Mouse (Mus musculus): ENCODE measurements around the gene Adipor1.
"Not testable (repeated sequence)": the region's sequence is repeated elsewhere in the genome, so short reads cannot be mapped to it uniquely, and the experiment has no call there.

Gene Adipor1

DNA sequence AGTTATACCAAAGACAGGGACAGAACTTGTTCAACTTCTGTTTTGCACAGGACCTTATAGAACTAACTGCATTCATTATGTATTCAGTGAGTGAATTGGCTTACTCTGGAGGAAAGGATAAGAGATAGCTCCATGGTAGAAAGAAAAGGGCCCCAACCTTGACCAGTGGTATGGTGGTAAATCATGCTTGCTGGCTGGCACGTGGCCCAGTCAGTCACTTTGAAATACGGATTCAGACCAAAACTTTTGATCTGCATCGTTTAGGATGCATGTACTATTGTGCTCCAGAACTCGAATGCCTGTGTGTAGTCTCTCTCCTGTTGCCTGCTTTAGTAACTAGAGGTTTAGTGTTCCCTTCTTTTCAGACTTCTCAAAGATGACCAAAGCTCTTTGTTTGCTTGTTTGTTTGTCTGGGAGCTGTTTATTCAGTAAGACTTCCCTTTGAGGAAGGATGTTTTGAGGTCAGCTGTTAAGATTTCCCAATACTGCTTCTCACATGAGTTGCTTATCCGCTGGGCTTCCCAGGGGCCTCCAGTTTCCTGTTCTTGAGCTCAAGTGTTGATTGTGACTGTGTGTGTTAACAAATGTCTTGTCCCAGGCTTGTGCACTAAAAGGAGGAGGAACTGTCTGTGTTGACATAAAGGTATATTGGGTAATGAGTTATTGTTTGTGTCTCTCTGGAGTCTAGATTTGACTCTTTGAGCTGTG lies 4.7 kb downstream of the Adipor1 start:
- peak; percentile 66 for DNase-seq

DNA sequence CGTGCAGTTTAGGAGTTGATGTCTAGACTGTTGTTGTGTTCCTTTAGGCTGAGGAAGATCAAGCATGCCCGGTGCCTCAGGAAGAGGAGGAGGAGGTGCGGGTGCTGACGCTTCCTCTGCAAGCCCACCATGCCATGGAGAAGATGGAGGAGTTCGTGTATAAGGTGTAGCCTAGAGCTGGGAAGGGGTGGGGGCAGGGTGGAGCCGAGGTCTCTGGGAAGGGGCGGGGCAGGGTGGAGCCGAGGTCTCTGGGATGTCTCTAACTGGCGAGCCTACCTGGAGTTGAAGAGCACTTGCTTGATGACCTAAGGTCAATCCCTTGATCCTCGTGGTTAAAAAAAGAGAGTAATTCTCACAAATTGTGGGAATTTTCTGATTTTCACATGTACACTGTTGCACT lies 8.7 kb downstream of the Adipor1 start:
- no peak for DNase-seq

DNA sequence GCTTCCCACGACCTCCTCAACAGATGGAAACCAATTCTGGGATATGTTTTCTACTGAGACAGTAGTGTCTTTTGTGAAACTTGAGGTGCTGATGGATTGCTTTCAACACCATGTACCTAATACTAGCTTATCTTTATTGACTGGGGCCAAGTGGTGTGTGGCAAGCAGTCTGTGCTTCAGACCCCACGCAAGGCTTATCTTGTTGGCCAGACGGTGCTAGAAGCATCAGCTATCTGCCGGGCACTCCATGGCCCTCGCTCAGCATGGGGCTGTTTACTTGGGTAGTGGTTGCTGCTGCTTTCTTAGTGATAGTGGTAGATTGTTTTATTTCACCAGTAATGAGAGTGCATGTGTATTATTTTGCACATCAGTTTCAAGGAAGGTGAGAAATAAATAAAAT lies 11.1 kb downstream of the Adipor1 start:
- no peak for DNase-seq

DNA sequence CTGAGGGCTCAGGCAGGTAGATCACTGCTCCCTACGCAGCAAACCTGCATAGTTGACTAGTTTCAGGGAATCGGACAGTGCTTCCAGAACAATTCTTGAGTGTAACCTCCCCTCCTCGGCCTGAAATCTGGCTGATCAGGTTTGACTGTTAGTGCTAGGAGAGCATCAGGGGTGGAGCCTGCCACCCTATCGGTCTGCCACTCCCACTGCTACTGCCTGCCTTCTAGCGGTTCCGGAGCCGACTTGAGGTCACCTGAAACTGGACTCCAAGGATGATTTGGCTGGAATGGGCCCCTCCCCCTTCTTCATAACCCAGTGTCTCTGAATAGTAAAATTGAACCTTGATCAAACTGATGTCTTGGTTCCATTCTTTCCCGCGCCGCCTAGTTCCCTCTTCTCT lies 17.8 kb downstream of the Adipor1 start:
- no peak for DNase-seq

DNA sequence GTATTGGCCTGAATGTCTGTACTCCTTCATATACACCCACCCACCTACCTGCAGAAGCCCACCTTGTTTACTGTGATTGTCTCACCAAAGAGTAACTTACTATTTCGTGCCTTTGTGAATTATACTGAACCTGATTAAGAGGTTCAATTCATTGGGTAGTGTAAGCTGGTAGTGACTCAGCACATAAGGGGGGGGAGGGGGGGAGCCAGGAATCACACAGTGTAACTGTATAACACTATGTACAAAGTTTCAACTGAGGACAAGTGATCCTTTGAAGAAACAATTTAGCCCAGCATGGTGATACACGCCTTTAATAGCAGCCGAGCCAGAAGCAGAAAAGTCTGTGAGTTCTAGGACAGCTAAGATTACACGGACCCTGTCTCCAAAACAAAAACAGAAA lies 18.3 kb downstream of the Adipor1 start:
- no peak for DNase-seq

DNA sequence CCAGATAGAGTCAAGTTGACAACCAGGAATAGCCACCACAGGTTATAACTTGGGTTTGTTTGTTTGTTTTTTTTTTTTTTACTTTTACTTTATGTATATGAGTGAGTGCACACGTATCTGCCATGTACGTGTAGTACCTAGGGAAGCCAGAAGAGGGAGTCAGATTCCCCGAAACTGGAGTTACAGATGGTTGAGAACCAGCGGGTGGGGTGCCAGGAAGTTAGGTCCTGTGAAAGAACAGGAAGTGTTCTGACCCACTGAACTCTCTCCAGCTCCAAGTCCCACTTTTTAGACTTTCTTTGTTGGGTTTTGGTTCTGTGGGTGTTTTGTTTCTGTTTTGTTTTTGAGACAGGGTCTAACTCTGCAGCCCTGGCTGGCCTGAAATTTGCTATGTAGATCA lies 20.2 kb downstream of the Adipor1 start:
- DNase-seq, result peak; percentile 67

DNA sequence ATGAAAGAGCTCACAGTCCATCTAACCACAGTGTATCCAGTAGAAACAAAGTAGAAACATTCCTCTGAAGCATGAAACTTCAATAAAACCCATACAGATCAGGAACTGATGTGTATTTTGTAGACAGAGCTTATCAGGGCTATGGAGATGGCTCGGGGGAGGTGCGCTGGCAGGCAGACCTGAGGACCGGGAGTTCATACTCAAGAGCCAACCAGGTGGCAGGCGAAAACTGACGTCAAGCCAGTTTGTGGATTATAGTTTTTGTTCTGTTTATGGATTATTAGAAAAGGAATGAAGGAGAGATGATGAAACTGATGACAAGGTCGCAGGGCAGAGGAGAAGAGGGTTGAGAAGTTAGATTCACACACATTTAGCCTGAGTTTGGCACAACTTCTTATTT lies 25.3 kb downstream of the Adipor1 start:
- no peak for DNase-seq

DNA sequence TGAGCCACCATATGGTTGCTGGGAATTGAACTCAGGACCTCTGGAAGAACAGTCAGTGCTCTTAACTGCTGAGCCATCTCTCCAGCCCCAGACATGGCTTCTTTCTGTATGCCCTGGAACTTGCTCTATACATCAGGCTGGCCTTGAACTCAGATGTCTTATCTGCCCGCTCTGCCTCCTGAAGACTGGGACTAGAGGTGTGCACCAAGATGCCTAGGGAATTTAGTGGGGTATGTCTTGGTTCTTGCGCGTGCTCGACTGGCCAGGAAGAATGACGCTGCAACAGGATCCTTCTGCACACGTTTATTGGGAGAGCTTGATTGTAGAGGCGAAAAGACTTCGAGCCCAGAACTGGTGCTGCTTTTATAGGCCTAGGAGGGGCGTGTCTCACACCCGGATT lies 26.6 kb downstream of the Adipor1 start:
- DNase-seq, result not testable (repeated sequence)

DNA sequence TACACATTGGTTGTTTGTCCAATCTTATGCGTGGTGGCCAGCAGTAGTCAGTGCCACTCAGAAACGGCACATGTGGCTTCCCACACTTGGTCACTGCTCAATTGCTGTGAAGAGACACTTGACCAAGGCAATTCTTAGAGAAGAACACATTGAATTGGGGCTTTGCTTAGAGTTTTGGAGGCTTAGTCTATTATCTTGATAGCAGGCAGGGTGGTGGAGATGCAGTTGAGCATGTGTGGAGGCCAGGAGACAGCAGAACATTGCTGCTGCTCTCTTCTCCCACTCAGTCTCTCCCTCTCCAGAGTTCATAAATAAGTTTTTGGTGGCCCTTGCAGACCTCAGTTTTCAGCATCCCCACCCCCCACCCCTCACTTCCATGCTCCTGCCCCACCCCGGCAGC lies 27.2 kb downstream of the Adipor1 start:
- DNase-seq, result no peak

DNA sequence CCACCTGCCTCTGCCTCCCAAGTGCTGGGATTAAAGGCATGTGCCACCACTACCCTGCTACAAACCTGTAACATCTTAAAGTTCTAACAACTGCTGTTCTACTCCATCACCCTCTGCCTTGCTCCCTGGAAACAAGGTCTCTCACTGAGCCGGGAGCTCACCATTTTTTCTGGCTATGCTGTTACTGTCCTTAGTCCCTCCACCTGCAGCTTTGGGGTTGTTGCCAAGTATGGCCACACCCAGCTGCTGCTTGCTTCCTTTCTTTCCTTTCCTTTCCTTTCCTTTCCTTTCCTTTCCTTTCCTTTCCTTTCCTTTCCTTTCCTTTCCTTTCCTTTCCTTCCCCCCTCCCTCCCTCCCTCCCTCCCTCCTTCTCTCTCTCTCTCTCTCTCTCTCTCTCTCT lies 28.1 kb downstream of the Adipor1 start:
- DNase-seq, result not testable (repeated sequence)

DNA sequence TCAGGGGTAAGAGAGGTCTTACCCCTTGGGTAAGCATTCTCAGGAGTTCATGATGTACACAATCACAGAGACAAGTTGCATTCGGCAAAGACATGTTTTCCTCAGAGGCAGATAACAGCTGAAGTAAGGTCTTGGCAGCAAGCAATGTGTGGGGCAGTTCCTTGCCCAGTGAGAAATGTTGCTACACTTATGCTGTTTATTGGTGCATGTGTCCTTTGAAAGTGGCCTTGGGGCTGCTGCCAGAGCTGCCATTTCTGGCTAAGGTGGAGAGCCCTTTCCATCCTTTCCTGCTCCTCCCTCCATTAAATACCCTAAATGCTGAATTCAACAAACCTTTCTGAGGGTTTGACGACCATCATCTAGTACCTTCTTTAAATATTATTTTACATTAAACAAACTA lies 30.2 kb downstream of the Adipor1 start:
- no peak for DNase-seq

DNA sequence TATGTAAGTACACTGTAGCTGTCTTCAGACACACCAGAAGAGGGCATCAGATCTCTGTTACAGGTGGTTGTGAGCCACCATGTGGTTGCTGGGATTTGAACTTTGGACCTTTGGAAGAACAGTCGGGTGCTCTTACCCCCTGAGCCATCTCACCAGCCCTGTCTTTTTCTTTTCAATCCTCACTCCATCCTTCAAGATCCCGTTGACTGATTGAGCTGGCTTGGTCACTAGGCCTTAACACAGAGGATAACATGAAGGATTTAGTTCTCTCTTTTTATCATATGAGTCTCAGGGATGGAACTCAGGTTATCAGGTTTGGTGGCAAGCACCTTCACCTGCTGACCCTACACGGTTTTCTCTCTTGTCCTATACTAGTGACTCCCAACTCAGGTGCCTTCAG lies 33.4 kb downstream of the Adipor1 start:
- not testable (repeated sequence) for DNase-seq

DNA sequence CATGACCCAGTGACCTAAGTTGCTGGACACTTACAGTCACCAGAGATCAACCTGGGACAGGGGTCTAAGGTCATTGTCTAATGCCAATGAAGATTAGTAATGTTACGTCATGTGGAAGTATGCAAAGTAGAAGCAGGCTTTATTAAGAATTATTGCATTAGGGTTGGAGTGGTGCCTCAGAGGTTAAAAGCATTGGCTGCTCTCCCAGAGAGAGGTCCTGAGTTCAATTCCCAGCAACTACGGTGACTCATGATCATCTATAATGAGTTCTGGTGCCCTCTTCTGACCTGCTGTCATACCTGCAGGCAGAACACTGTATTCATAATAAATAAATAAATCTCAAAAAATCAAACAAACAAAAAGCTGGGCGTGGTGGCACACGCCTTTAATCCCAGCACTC lies 35.0 kb downstream of the Adipor1 start:
- no peak for DNase-seq

DNA sequence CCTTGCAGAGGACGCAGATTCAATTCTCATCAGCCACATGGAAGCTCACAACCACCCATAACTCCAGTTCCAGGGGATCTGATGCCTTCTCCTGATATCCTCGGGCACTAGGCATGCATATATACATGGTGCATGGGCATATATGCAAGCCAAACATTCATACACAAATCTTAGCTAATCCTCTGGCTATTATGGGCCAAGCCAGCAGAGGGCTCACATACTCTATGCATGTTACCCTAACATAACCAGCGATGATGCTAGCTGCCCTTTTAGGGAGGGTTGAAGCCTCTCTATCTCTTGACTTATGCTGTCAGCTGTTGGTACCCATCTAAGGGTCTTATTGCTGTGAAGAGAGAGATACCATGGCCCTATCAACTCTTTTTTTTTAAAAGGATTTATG lies 35.8 kb downstream of the Adipor1 start:
- peak; percentile 73 for DNase-seq

DNA sequence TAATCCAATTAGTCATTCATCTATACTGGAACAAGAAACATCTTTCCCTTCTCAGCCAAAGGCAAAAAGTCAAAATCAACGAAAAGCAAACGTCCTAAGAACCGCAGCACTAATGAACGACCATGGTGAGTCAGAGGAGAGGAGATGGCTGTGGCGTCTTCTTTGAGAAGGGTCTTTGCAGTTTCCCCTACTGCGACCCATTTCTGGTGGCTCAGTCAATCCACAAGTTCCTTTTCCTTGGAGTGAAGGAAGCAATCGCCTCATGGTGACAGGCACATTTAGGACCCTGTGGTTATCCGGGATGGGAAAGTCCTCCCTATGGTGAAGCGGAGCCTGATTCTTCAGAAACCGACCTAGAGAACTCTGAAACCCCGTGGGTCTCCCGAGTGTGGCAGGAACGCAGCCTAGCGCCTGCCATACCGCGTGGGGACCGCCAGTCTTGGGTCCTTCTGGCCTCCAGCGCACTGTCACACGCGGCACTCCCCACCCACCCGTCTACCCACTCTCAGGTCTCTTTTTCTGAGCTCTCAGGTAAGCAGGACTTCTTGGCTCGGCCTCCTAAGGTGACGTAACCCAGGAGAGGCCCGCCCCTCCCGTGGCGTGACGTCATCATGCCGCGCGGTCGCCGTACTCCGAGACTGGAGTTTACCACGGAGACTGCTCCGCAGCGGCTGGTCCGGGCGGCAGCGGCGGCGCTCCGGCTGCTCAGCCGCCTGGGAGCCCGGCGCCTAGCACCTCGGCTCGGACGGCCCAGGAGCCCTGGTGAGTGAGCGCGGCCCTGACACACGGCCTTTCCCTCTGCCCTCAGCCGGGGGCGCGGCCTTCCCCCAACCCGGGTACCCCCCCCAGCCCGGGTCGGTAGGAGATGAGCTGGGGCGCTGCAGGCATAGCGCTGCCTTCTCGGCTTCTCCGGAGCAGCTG lies 40.0 kb downstream of the Adipor1 start, which contains the start of gene Klhl12:
TSS of gene Klhl12 (plus strand) at position 628 of the 921 bp plus-strand sequence.
- peak; percentile 97 for DNase-seq

DNA sequence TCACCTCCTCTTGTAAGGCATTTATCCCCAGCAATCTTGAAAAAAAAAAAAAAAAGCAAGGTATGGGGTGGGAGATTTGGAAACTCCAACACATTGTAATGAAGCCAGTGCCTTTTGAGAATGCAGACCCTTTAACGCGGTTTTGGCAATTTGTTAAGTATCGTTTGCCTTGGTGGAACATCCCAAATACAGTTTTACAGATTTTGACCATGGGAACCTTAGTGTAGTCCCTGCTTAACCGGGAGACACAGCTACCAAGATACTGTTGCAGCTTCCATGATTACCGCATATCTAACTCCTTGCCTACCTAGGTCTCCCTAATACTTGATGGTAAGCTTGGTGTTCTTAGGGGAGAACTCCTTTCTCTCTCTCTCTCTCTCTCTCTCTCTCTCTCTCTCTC lies 40.9 kb downstream of the Adipor1 start:
- DNase-seq, result no peak

DNA sequence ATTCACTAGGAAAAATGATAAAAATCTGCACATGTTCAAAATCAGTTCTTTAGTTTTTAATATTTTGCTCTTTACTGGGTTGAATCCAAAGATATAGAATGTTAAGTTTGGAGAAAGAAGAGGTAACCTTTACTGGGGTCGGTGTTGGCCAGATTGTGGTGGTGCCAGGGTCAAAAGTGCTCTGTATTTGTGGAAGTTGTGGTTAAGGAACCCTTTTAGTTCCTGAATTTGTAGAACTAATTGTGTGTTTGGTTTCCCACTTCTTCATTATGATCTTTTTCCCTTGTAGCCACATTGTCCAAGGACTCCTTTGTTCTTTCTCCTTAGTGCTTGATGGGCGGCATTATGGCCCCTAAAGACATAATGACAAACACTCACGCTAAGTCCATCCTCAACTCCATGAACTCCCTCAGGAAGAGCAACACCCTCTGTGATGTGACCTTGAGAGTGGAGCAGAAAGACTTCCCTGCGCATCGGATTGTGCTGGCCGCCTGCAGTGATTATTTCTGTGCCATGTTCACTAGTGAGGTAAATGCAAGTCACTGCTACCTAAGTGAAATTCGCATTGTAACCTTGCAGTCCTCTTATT lies 43.1 kb downstream of the Adipor1 start:
- DNase-seq, result peak; percentile 9

DNA sequence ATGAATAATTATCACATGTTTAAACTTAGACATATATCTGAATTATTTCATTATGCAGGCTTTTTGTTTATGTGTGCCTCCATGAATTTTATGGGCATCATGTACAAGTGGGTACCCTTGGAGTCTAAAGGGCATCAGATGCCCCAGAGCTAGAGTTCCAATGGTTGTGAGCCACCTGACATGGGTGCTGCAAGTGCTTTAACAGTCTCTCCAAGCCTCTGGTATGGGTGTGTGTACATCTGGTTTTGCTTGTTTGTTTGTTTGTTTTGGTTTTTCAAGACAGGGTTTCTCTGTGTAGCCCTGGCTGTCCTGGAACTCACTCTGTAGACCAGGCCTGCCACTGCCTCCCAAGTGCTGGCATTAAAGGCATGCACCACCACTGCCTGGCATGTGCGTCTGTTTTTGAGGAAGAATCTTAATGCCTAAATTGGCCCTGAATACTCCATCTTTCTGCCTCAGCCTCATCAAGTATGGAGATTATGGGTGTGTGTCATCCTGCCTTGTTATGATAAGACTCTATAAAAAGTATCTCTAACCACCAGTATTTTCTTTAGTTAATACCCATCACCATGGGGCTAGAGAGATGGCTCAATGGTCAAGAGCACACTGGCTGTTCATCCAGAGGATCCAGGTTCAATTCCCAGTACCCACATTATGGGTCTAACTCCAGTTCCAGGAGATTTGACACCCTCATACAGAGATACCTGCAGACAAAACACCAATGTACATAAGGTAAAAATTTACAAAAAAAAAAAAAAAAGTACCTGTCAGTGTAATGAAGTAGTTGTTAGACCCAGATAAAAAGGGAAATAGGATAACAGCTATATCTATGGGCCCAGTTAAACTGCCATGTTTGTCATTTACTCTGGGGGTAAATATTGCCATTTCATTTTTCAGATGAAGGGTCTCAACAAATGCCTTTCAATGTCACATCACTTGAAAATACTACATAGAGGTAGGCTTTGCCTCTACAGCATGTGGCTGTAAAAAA lies 45.4 kb downstream of the Adipor1 start:
- DNase-seq, result no peak
